Mouse (Mus musculus) forebrain, embryonic 12.5 days (tissue): ENCODE measurements around the gene Cpxm1. TPM values are rescaled to one million over a fixed set of nuclear protein-coding genes. Genes with fewer than 3 reads are reported as not detected.
A peak's percentile ranks its signal among the peaks of the same experiment; 100 is the strongest.

Experiments used
- ATAC-seq: fragments of 200-750 bp; cut with Nextera tagmentation; 2 replicates; pipeline ENCODE4 v1.8.0; 2017; ENCODE audit warnings: moderate TSS enrichment; ENCODE audit not compliant: low FRiP score
- H3K27ac ChIP-seq: fragments of 300-500 bp; sonication (generic); 2 replicates; pipeline ENCODE4 v1.5.1; 2016; ENCODE audit warnings: mild to moderate bottlenecking
- H3K27me3 ChIP-seq: fragments of 300-500 bp; sonication (generic); 2 replicates; pipeline ENCODE4 v1.6.1; 2016; ENCODE audit warnings: mild to moderate bottlenecking
- H3K36me3 ChIP-seq: fragments of 300-500 bp; sonication (generic); replicated peaks from 2 replicates; pipeline ENCODE4 v1.6.1; 2016; ENCODE audit warnings: mild to moderate bottlenecking
- H3K4me1 ChIP-seq: fragments of 300-500 bp; sonication (generic); 2 replicates; pipeline ENCODE4 v1.6.1; 2016
- H3K4me2 ChIP-seq: fragments of 300-500 bp; sonication (generic); 2 replicates; pipeline ENCODE4 v1.6.1; 2016; ENCODE audit warnings: mild to moderate bottlenecking, moderate library complexity
- H3K4me3 ChIP-seq: fragments of 300-500 bp; sonication (generic); replicated peaks from 2 replicates; pipeline ENCODE4 v1.5.1; 2016; ENCODE audit warnings: mild to moderate bottlenecking
- H3K9ac ChIP-seq: fragments of 300-500 bp; sonication (generic); 2 replicates; pipeline ENCODE4 v1.6.1; 2016; ENCODE audit warnings: mild to moderate bottlenecking
- H3K9me3 ChIP-seq: fragments of 300-500 bp; sonication (generic); 2 replicates; pipeline ENCODE4 v1.6.1; 2016
- WGBS: fragments of 180-500 bp; shearing (Covaris S2); methylation state at CpG from one replicate; pipeline ENCODE4 v1.1.7; 2016; 5-methylcytosine and 5-hydroxymethylcytosine counted together
- polyA plus RNA-seq: library from polyadenylated mRNA; unstranded; fragments of >200 nt; fragmentation: Nextera tagmentation; extraction: Ambion mirVana; gene quantifications from 2 replicates; pipeline ENCODE4 v1.2.1, GENCODE M21; 2016

Cpxm1 gene
- 26.2 and 28.4 TPM in 2 replicates for polyA plus RNA-seq

DNA sequence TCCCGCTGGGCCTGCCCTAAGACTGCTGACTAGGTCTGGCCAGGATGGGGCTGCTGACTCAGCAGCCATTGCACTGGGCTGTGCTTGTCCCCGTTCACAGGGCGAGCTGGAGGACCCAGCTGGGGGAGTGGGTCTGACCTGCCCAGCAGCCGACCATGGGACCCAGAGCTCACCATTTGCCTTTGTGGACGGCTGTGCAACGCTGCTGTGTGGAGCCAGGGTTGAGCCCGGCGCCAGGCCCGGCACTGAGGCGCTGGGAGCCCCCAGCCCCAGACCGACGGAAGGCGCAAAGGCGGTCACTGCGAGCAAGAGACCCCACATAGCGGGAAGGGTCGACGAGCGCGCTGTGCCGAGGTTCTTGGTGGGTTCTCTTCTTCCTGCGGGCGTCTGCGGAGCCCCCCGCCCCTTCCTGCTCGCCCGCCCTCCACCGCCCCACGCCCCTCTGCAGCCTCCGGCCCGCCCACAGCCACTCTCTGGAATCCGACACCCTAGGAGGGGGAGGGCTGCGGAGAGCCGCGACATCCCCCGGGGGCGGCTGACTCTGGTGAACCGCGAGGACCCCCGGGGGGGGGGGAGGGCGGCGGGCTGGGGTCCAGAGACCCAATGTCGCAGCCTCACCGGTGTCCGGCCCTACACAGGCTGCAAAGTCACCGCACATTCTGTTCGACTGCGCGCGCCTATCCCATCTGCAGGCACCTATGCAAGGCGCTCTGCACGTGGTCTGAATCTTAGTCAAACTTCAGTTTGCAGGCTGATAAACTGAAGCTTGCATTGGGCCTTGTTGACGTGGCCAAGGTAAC, at the start of gene Cpxm1:
Cpxm1 (minus strand) TSS at position 389 of the 800 bp plus-strand sequence.
- no peaks in the 10 kb centered on the region for H3K9me3 ChIP-seq
- peak; percentile 81 for ATAC-seq
- H3K27ac ChIP-seq: no peak within 1 kb of the TSS
- 1% methylated on average over 46 of the region's 53 CpGs for WGBS
- peaks cover 28% of the 10 kb centered on the region for H3K4me1 ChIP-seq
- H3K4me2 ChIP-seq: peak within 1 kb of the TSS; percentile 98
- peak within 1 kb of the TSS; percentile 59 for H3K4me3 ChIP-seq
- peak within 1 kb of the TSS; percentile 65 for H3K9ac ChIP-seq
- H3K27me3 ChIP-seq: peaks cover 23% of the 10 kb centered on the region
- H3K36me3 ChIP-seq: 0 out of 2 replicates have a peak, but pooled peaks cover 10% of the 10 kb centered on the region

DNA sequence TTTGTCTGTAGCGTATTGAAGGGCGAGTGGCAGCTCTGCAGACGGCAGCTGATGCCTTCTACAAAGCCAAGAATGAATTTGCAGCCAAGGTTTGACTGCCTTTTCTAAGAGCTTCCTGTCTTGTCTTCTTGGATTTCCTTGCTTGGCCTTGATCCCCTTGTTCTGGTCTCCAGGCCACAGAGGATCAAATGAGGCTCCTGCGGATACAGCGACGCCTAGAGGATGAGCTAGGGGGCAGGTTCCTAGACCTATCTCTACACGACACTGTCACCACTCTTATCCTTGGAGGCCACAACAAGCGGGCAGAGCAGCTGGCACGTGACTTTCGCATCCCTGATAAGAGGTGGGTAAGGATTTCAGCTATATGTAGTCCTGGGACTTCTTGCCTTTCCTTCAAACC, 44.8 kb upstream of the Cpxm1 start:
- Histone ChIP-seq H3K27me3 (no peaks in the 10 kb centered on the region), H3K4me1 (no peaks in the 10 kb centered on the region), H3K4me2 (no peak overlapping the region), H3K9me3 (no peaks in the 10 kb centered on the region), H3K36me3 (peaks cover 75% of the 10 kb centered on the region), H3K9ac (no peak overlapping the region), H3K4me3 (no peak overlapping the region), H3K27ac (no peak overlapping the region)
- no peak for ATAC-seq
- WGBS: 86% methylated on average over 10 of the region's 10 CpGs

GRCm38 (mm10) chr2:130439840-130440480, 42.6 kb upstream of the Cpxm1 start:
- H3K36me3 ChIP-seq: peaks cover 69% of the 10 kb centered on the region
- ATAC-seq: no peak
- H3K27ac ChIP-seq: no peak overlapping the region
- no peaks in the 10 kb centered on the region for H3K9me3 ChIP-seq
- no peak overlapping the region for H3K4me3 ChIP-seq
- H3K4me1 ChIP-seq: no peaks in the 10 kb centered on the region
- no peak overlapping the region for H3K9ac ChIP-seq
- H3K27me3 ChIP-seq: no peaks in the 10 kb centered on the region
- no peak overlapping the region for H3K4me2 ChIP-seq
- WGBS: 90% methylated on average over 4 of the region's 4 CpGs

DNA sequence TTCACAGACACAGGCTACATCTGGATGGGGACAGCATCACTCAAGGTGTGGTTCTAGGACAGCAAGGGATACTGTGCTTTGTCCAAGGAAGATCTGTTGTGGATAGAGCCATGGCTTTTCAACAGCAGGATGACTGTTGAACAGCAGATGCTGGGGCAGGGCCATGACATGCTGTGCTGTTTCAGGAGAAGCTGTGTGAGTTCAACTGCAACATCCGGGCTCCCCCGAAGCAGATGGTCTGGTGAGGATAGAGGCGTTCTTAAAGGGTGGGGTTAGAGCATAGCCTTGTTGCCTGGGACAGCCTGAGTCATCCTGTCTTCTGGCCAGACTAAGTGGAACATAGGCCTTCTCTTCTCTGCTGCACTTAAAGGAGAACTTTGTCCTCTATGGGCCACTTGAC, 41.5 kb upstream of the Cpxm1 start:
- H3K4me1 ChIP-seq: no peaks in the 10 kb centered on the region
- no peak for ATAC-seq
- no peak overlapping the region for H3K4me3 ChIP-seq
- peaks cover 63% of the 10 kb centered on the region for H3K36me3 ChIP-seq
- no peaks in the 10 kb centered on the region for H3K27me3 ChIP-seq
- H3K27ac ChIP-seq: no peak overlapping the region
- no peak overlapping the region for H3K9ac ChIP-seq
- H3K4me2 ChIP-seq: no peak overlapping the region
- H3K9me3 ChIP-seq: no peaks in the 10 kb centered on the region
- WGBS: 99% methylated on average over 3 of the region's 3 CpGs

DNA sequence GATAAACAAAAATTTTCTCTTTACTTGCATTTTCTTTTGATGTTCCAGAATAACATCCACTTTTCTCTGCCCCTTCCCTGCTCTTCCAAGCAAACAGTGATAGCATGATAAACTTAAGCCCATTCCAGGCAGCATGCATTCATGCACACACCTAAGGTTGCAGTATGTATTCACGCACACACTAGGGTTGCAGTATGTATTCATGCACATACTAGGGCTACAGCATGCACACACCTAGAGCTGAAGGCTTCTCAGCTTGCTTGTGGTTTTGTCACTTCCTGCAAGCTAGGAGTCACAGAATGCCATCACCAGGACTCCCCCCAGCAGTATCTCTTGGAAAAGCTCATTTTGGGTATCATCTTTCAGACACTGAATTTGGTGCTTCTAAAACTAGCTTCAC, 39.4 kb upstream of the Cpxm1 start:
- no peaks in the 10 kb centered on the region for H3K4me1 ChIP-seq
- no peak overlapping the region for H3K27ac ChIP-seq
- no peak overlapping the region for H3K4me3 ChIP-seq
- H3K9ac ChIP-seq: no peak overlapping the region
- H3K27me3 ChIP-seq: no peaks in the 10 kb centered on the region
- WGBS: 92% methylated on average over 1 of the region's 1 CpGs
- no peaks in the 10 kb centered on the region for H3K9me3 ChIP-seq
- no peak for ATAC-seq
- H3K36me3 ChIP-seq: peaks cover 48% of the 10 kb centered on the region
- H3K4me2 ChIP-seq: no peak overlapping the region

DNA sequence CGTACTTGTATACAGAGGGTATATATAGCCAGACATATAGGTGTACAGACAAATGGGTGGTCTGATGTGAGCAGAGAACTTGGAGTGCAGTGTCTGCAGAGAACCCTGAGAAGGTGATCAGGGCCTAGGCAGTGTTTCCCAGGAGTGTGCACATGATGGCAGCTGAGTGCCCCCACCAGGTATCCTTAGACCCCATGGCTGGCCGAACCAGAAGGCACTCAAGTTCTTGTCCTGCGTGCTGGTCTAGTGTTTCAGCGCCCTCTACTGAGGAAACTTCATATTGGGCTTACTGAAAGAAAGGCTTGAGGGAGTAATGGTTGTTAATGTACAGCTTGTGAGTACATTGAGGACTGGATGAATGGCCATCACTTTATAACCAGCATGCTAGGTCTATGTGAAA, 35.8 kb upstream of the Cpxm1 start:
- Histone ChIP-seq H3K27me3 (no peaks in the 10 kb centered on the region), H3K36me3 (peaks cover 13% of the 10 kb centered on the region), H3K9ac (no peak overlapping the region), H3K27ac (no peak overlapping the region), H3K9me3 (no peaks in the 10 kb centered on the region), H3K4me3 (no peak overlapping the region), H3K4me2 (no peak overlapping the region), H3K4me1 (no peaks in the 10 kb centered on the region)
- ATAC-seq: peak; percentile 63
- 27% methylated on average over 4 of the region's 4 CpGs for WGBS

DNA sequence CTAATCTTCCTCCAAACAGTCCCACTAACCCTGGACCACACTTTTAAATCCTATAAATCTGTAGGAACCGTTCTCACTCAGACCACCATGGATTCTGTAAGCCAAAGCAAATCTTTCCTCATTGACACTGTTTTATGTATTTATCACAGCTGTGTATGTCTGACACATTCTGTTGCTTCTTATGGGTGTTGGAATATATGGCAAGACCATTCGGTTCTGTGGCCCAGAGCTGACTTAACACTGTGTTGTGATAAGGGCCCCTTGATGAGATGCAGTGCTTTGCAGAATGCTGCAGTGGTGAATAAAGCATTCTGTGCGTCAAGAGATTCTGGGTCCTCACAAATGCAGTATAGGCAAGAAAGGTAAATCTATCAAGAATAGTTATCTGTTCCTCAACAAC, 34.8 kb upstream of the Cpxm1 start:
- no peak for ATAC-seq

GRCm38 (mm10) chr2:130430484-130430883, 33.1 kb upstream of the Cpxm1 start:
- H3K36me3 ChIP-seq: peaks cover 8% of the 10 kb centered on the region; the same call in 1 of the 2 replicates
- no peaks in the 10 kb centered on the region for H3K27me3 ChIP-seq
- no peak overlapping the region for H3K4me3 ChIP-seq
- 86% methylated on average over 3 of the region's 3 CpGs for WGBS
- H3K4me2 ChIP-seq: no peak overlapping the region
- no peak overlapping the region for H3K27ac ChIP-seq
- H3K4me1 ChIP-seq: peaks cover 5% of the 10 kb centered on the region
- ATAC-seq: no peak
- H3K9me3 ChIP-seq: no peaks in the 10 kb centered on the region
- no peak overlapping the region for H3K9ac ChIP-seq

More for the DNA sequence above, 34.8 kb upstream of the Cpxm1 start:
- H3K4me1 ChIP-seq: no peaks in the 10 kb centered on the region
- 89% methylated on average over 3 of the region's 3 CpGs for WGBS
- no peaks in the 10 kb centered on the region for H3K9me3 ChIP-seq
- H3K27me3 ChIP-seq: no peaks in the 10 kb centered on the region
- H3K4me2 ChIP-seq: no peak overlapping the region
- H3K4me3 ChIP-seq: no peak overlapping the region
- no peak overlapping the region for H3K27ac ChIP-seq
- H3K9ac ChIP-seq: no peak overlapping the region
- peaks cover 8% of the 10 kb centered on the region; the same call in 1 of the 2 replicates for H3K36me3 ChIP-seq

- no peak overlapping the region for H3K4me3 ChIP-seq
- H3K36me3 ChIP-seq: peaks cover 8% of the 10 kb centered on the region; the same call in 1 of the 2 replicates
- no peak overlapping the region for H3K9ac ChIP-seq
- H3K4me1 ChIP-seq: peaks cover 11% of the 10 kb centered on the region
- H3K27me3 ChIP-seq: no peaks in the 10 kb centered on the region
- H3K9me3 ChIP-seq: no peaks in the 10 kb centered on the region
- ATAC-seq: no peak
- no peak overlapping the region for H3K4me2 ChIP-seq
- WGBS: 58% methylated on average over 2 of the region's 2 CpGs
- no peak overlapping the region for H3K27ac ChIP-seq
Observed at GRCm38 (mm10) chr2:130429851-130430250, 32.5 kb upstream of the Cpxm1 start.

- Histone ChIP-seq H3K4me3 (peak overlapping the region; percentile 72), H3K9ac (peak overlapping the region; percentile 89), H3K27ac (0 out of 2 replicates have a peak overlapping the region, but pooled peaks have one; percentile 90), H3K4me2 (peak overlapping the region; percentile 84), H3K27me3 (no peaks in the 10 kb centered on the region), H3K36me3 (peaks cover 12% of the 10 kb centered on the region; the same call in 1 of the 2 replicates), H3K4me1 (peaks cover 31% of the 10 kb centered on the region), H3K9me3 (no peaks in the 10 kb centered on the region)
- WGBS: 48% methylated on average over 5 of the region's 5 CpGs
- no peak for ATAC-seq
Observed at GRCm38 (mm10) chr2:130425112-130425511, 27.7 kb upstream of the Cpxm1 start.

- H3K4me1 ChIP-seq: peaks cover 31% of the 10 kb centered on the region
- H3K9ac ChIP-seq: peak within 1 kb of the TSS; percentile 89
- WGBS: under 1% methylated on average over 58 of the region's 58 CpGs
- H3K36me3 ChIP-seq: peaks cover 15% of the 10 kb centered on the region; the same call in 1 of the 2 replicates
- peak within 1 kb of the TSS; percentile 90 for H3K27ac ChIP-seq
- no peaks in the 10 kb centered on the region for H3K27me3 ChIP-seq
- H3K9me3 ChIP-seq: no peaks in the 10 kb centered on the region
- peak within 1 kb of the TSS; percentile 84 for H3K4me2 ChIP-seq
- ATAC-seq: peak; percentile 96
- peak within 1 kb of the TSS; percentile 72 for H3K4me3 ChIP-seq
Observed at GRCm38 (mm10) chr2:130424126-130424853, 26.9 kb upstream of the Cpxm1 start, which contains the start of the genes Vps16 and Pced1a. Gene Vps16, plus strand, starts transcription at chr2:130424339. Gene Pced1a, minus strand, starts transcription at chr2:130424701.
